Mouse (Mus musculus): Measurements from ENCODE around the gene Fance. TPM values are rescaled to one million over a fixed set of nuclear protein-coding genes. Genes with fewer than 3 reads are reported as not detected.

The Fance gene
- 36.5 and 44.5 TPM in 2 replicates for polyA plus RNA-seq (2016; fragmentation: Nextera tagmentation; extraction: Ambion mirVana)

- Histone ChIP-seq H3K27ac (peak within 1 kb of the TSS; percentile 91), H3K4me2 (peak within 1 kb of the TSS; percentile 86), H3K4me1 (replicated peaks) (peaks cover 29% of the 10 kb centered on the region), H3K9ac (replicated peaks) (peak within 1 kb of the TSS; percentile 91), H3K9me3 (no peaks in the 10 kb centered on the region), H3K27me3 (no peaks in the 10 kb centered on the region), H3K4me3 (replicated peaks) (peak within 1 kb of the TSS; percentile 87), H3K36me3 (peaks cover 29% of the 10 kb centered on the region)
- ATAC-seq (ENCODE audit: insufficient number of reproducible peaks, insufficient read depth, low FRiP score, low TSS enrichment, low read depth): peak; percentile 97
- under 1% methylated on average over 66 of the region's 69 CpGs for WGBS
Measured at GRCm38 (mm10) chr17:28313212-28313879, at the start of gene Fance. TSS of gene Fance (plus strand) at chr17:28313519.

GRCm38 (mm10) chr17:28267251-28267650 is 46.1 kb upstream of the Fance start:
- 0 out of 2 replicates have a peak, but pooled peaks cover 3% of the 10 kb centered on the region for H3K36me3 ChIP-seq
- no peak for ATAC-seq (ENCODE audit: insufficient number of reproducible peaks, insufficient read depth, low FRiP score, low TSS enrichment, low read depth)
- no peak overlapping the region for H3K9ac ChIP-seq (replicated peaks)
- no peak overlapping the region for H3K27ac ChIP-seq
- H3K9me3 ChIP-seq: no peaks in the 10 kb centered on the region
- no peaks in the 10 kb centered on the region for H3K27me3 ChIP-seq
- H3K4me3 ChIP-seq (replicated peaks): no peak overlapping the region
- peaks cover 33% of the 10 kb centered on the region for H3K4me1 ChIP-seq (replicated peaks)
- H3K4me2 ChIP-seq: no peak overlapping the region
- WGBS: 88% methylated on average over 5 of the region's 5 CpGs

GRCm38 (mm10) chr17:28270165-28270564 is 43.2 kb upstream of the Fance start:
- Histone ChIP-seq H3K4me3 (replicated peaks) (no peak overlapping the region), H3K9me3 (no peaks in the 10 kb centered on the region), H3K27me3 (no peaks in the 10 kb centered on the region), H3K9ac (replicated peaks) (no peak overlapping the region), H3K4me1 (replicated peaks) (peaks cover 18% of the 10 kb centered on the region), H3K4me2 (no peak overlapping the region), H3K36me3 (0 out of 2 replicates have a peak, but pooled peaks cover 3% of the 10 kb centered on the region), H3K27ac (no peak overlapping the region)
- 0 out of 2 replicates have a peak, but pooled peaks have one; percentile 22 for ATAC-seq (ENCODE audit: insufficient number of reproducible peaks, insufficient read depth, low FRiP score, low TSS enrichment, low read depth)
- WGBS: 61% methylated on average over 13 of the region's 13 CpGs

GRCm38 (mm10) chr17:28271537-28272266 is 41.6 kb upstream of the Fance start:
- Histone ChIP-seq H3K9ac (replicated peaks) (no peak overlapping the region), H3K4me1 (replicated peaks) (peaks cover 15% of the 10 kb centered on the region), H3K27ac (no peak overlapping the region), H3K4me3 (replicated peaks) (no peak overlapping the region), H3K36me3 (0 out of 2 replicates have a peak, but pooled peaks cover 2% of the 10 kb centered on the region), H3K9me3 (no peaks in the 10 kb centered on the region), H3K27me3 (no peaks in the 10 kb centered on the region), H3K4me2 (no peak overlapping the region)
- ATAC-seq (ENCODE audit: insufficient number of reproducible peaks, insufficient read depth, low FRiP score, low TSS enrichment, low read depth): no peak
- 85% methylated on average over 12 of the region's 12 CpGs for WGBS

GRCm38 (mm10) chr17:28272281-28272680 is 41.0 kb upstream of the Fance start:
- Histone ChIP-seq H3K4me1 (replicated peaks) (peaks cover 20% of the 10 kb centered on the region), H3K4me3 (replicated peaks) (no peak overlapping the region), H3K27me3 (no peaks in the 10 kb centered on the region), H3K9ac (replicated peaks) (no peak overlapping the region), H3K4me2 (no peak overlapping the region), H3K36me3 (no peaks in the 10 kb centered on the region; the same call in 1 of the 2 replicates), H3K27ac (no peak overlapping the region), H3K9me3 (no peaks in the 10 kb centered on the region)
- no peak for ATAC-seq (ENCODE audit: insufficient number of reproducible peaks, insufficient read depth, low FRiP score, low TSS enrichment, low read depth)
- WGBS: 80% methylated on average over 9 of the region's 9 CpGs

- 80% methylated on average over 6 of the region's 6 CpGs for WGBS
- Histone ChIP-seq H3K9ac (replicated peaks) (no peak overlapping the region), H3K4me1 (replicated peaks) (peaks cover 25% of the 10 kb centered on the region), H3K27ac (no peak overlapping the region), H3K9me3 (no peaks in the 10 kb centered on the region), H3K4me2 (no peak overlapping the region), H3K36me3 (no peaks in the 10 kb centered on the region; the same call in 1 of the 2 replicates), H3K27me3 (no peaks in the 10 kb centered on the region), H3K4me3 (replicated peaks) (no peak overlapping the region)
- no peak for ATAC-seq (ENCODE audit: insufficient number of reproducible peaks, insufficient read depth, low FRiP score, low TSS enrichment, low read depth)
Measured at GRCm38 (mm10) chr17:28272837-28273236, 40.5 kb upstream of the Fance start.

GRCm38 (mm10) chr17:28274739-28275138 is 38.6 kb upstream of the Fance start:
- WGBS: 81% methylated on average over 3 of the region's 3 CpGs
- Histone ChIP-seq H3K4me2 (no peak overlapping the region), H3K9me3 (no peaks in the 10 kb centered on the region), H3K36me3 (no peaks in the 10 kb centered on the region; the same call in 1 of the 2 replicates), H3K27me3 (no peaks in the 10 kb centered on the region), H3K4me1 (replicated peaks) (peaks cover 38% of the 10 kb centered on the region), H3K9ac (replicated peaks) (no peak overlapping the region), H3K27ac (no peak overlapping the region), H3K4me3 (replicated peaks) (no peak overlapping the region)
- ATAC-seq (ENCODE audit: insufficient number of reproducible peaks, insufficient read depth, low FRiP score, low TSS enrichment, low read depth): no peak

GRCm38 (mm10) chr17:28277226-28277625 is 36.1 kb upstream of the Fance start:
- 84% methylated on average over 14 of the region's 14 CpGs for WGBS
- ATAC-seq (ENCODE audit: insufficient number of reproducible peaks, insufficient read depth, low FRiP score, low TSS enrichment, low read depth): no peak
- no peak overlapping the region for H3K4me2 ChIP-seq
- no peaks in the 10 kb centered on the region; the same call in 1 of the 2 replicates for H3K36me3 ChIP-seq
- no peaks in the 10 kb centered on the region for H3K9me3 ChIP-seq
- H3K9ac ChIP-seq (replicated peaks): no peak overlapping the region
- H3K4me3 ChIP-seq (replicated peaks): no peak overlapping the region
- no peaks in the 10 kb centered on the region; the same call in 1 of the 2 replicates for H3K27me3 ChIP-seq
- no peak overlapping the region for H3K27ac ChIP-seq
- H3K4me1 ChIP-seq (replicated peaks): peaks cover 51% of the 10 kb centered on the region

GRCm38 (mm10) chr17:28277721-28278120 is 35.6 kb upstream of the Fance start:
- no peak for ATAC-seq (ENCODE audit: insufficient number of reproducible peaks, insufficient read depth, low FRiP score, low TSS enrichment, low read depth)
- WGBS: 80% methylated on average over 10 of the region's 10 CpGs
- H3K27me3 ChIP-seq: no peaks in the 10 kb centered on the region; the same call in 1 of the 2 replicates
- H3K9ac ChIP-seq (replicated peaks): no peak overlapping the region
- peaks cover 49% of the 10 kb centered on the region for H3K4me1 ChIP-seq (replicated peaks)
- H3K4me2 ChIP-seq: no peak overlapping the region
- H3K9me3 ChIP-seq: no peaks in the 10 kb centered on the region
- H3K36me3 ChIP-seq: no peaks in the 10 kb centered on the region; the same call in 1 of the 2 replicates
- no peak overlapping the region for H3K27ac ChIP-seq
- no peak overlapping the region for H3K4me3 ChIP-seq (replicated peaks)

GRCm38 (mm10) chr17:28278156-28278555 is 35.2 kb upstream of the Fance start:
- WGBS: 90% methylated on average over 3 of the region's 3 CpGs
- Histone ChIP-seq H3K36me3 (no peaks in the 10 kb centered on the region; the same call in 1 of the 2 replicates), H3K4me3 (replicated peaks) (no peak overlapping the region), H3K4me2 (no peak overlapping the region), H3K9me3 (no peaks in the 10 kb centered on the region), H3K4me1 (replicated peaks) (peaks cover 52% of the 10 kb centered on the region), H3K27ac (no peak overlapping the region; the same call in 1 of the 2 replicates), H3K9ac (replicated peaks) (no peak overlapping the region), H3K27me3 (no peaks in the 10 kb centered on the region; the same call in 1 of the 2 replicates)
- ATAC-seq (ENCODE audit: insufficient number of reproducible peaks, insufficient read depth, low FRiP score, low TSS enrichment, low read depth): no peak

- whole genome bisulfite sequencing: 38% methylated on average over 4 of the region's 4 CpGs
- no peaks in the 10 kb centered on the region; the same call in 1 of the 2 replicates for H3K27me3 ChIP-seq
- peak overlapping the region; percentile 82 for H3K27ac ChIP-seq
Measured at GRCm38 (mm10) chr17:28279236-28279635, 34.1 kb upstream of the Fance start.

More at GRCm38 (mm10) chr17:28279236-28279635, 34.1 kb upstream of the Fance start:
- peaks cover 60% of the 10 kb centered on the region for H3K4me1 ChIP-seq (replicated peaks)
- no peak overlapping the region for H3K4me3 ChIP-seq (replicated peaks)
- H3K9me3 ChIP-seq: no peaks in the 10 kb centered on the region
- no peaks in the 10 kb centered on the region; the same call in 1 of the 2 replicates for H3K36me3 ChIP-seq
- ATAC-seq (ENCODE audit: insufficient number of reproducible peaks, insufficient read depth, low FRiP score, low TSS enrichment, low read depth): no peak
- 0 out of 2 replicates have a peak overlapping the region, but pooled peaks have one; percentile 13 for H3K4me2 ChIP-seq
- H3K9ac ChIP-seq (replicated peaks): no peak overlapping the region
